Mouse (Mus musculus) forebrain, embryonic 14.5 days (tissue): Measurements from ENCODE around the gene Slc22a20. TPM values are rescaled to one million over a fixed set of nuclear protein-coding genes. Genes with fewer than 3 reads are reported as not detected.
A peak's percentile ranks its signal among the peaks of the same experiment; 100 is the strongest.

Experiments
- ATAC-seq: fragments of 200-750 bp; cut with Nextera tagmentation; 2 replicates; pipeline ENCODE4 v1.8.0; 2017; ENCODE audit warnings: mild to moderate bottlenecking, moderate library complexity
- DNase-seq: peaks from one replicate; pipeline ENCODE4 v3.0.0-alpha.2; 2015; ENCODE audit warnings: low spot score
- H3K27ac ChIP-seq: fragments of 300-500 bp; sonication (generic); 2 replicates; pipeline ENCODE4 v1.5.1; 2014; ENCODE audit warnings: low read depth, mild to moderate bottlenecking, control low read depth, low read length, moderate library complexity
- H3K27me3 ChIP-seq: fragments of 300-500 bp; sonication (generic); replicated peaks from 2 replicates; pipeline ENCODE4 v1.6.1; 2014; ENCODE audit warnings: low read length, control low read depth, mixed read lengths; ENCODE audit not compliant: control insufficient read depth, insufficient read depth
- H3K36me3 ChIP-seq: fragments of 300-500 bp; sonication (generic); 2 replicates; pipeline ENCODE4 v1.6.1; 2014; ENCODE audit warnings: low read length, control low read depth; ENCODE audit not compliant: control insufficient read depth, insufficient read depth
- H3K4me1 ChIP-seq: fragments of 300-500 bp; sonication (generic); 2 replicates; pipeline ENCODE4 v1.6.1; 2014; ENCODE audit warnings: antibody characterized with exemption, low read length, control low read depth; ENCODE audit not compliant: control insufficient read depth, insufficient read depth
- H3K4me2 ChIP-seq: fragments of 300-500 bp; sonication (generic); 2 replicates; pipeline ENCODE4 v1.6.1; 2014; ENCODE audit warnings: mild to moderate bottlenecking, control low read depth, low read length
- H3K4me3 ChIP-seq: fragments of 300-500 bp; sonication (generic); 2 replicates; pipeline ENCODE4 v1.5.1; 2014; ENCODE audit warnings: low read depth, low read length, control low read depth
- H3K9ac ChIP-seq: fragments of 300-500 bp; sonication (generic); 2 replicates; pipeline ENCODE4 v1.6.1; 2014; ENCODE audit warnings: mild to moderate bottlenecking, low read length, control low read depth, moderate library complexity
- H3K9me3 ChIP-seq: fragments of 300-500 bp; sonication (generic); replicated peaks from 2 replicates; pipeline ENCODE4 v1.6.1; 2016; ENCODE audit warnings: low read length, control low read depth, mixed read lengths; ENCODE audit not compliant: control insufficient read depth
- WGBS: fragments of 180-500 bp; shearing (Covaris S2); extraction: QIAGEN DNeasy Blood & Tissue Kit; methylation state at CpG from one replicate; pipeline ENCODE4 v1.1.7; 2014; 5-methylcytosine and 5-hydroxymethylcytosine counted together
- polyA plus RNA-seq: library from polyadenylated mRNA; unstranded; fragments of >200 nt; fragmentation: Nextera tagmentation; extraction: Ambion mirVana; gene quantifications from 2 replicates; pipeline ENCODE4 v1.2.1, GENCODE M21; 2014

The Slc22a20 gene
- polyA plus RNA-seq, 1 experiment from 2014 or later: not detected

GRCm38 (mm10) chr19:5994711-5995110 lies 8.8 kb upstream of the Slc22a20 start:
- no peak overlapping the region for H3K27ac ChIP-seq
- DNase-seq (no peak), ATAC-seq (no peak)
- H3K36me3 ChIP-seq: no peaks in the 10 kb centered on the region
- WGBS: 86% methylated on average over 14 of the region's 14 CpGs
- H3K9ac ChIP-seq: no peak overlapping the region
- no peaks in the 10 kb centered on the region for H3K4me1 ChIP-seq
- H3K27me3 ChIP-seq: no peaks in the 10 kb centered on the region
- H3K4me2 ChIP-seq: no peak overlapping the region
- no peaks in the 10 kb centered on the region for H3K9me3 ChIP-seq
- H3K4me3 ChIP-seq: no peak overlapping the region

- Histone ChIP-seq H3K4me2 (no peak overlapping the region), H3K4me1 (peaks cover 4% of the 10 kb centered on the region; the same call in 1 of the 2 replicates), H3K36me3 (no peaks in the 10 kb centered on the region), H3K4me3 (no peak overlapping the region), H3K27me3 (no peaks in the 10 kb centered on the region), H3K9ac (no peak overlapping the region), H3K9me3 (no peaks in the 10 kb centered on the region), H3K27ac (no peak overlapping the region)
- no peak for DNase-seq
- WGBS: 83% methylated on average over 7 of the region's 7 CpGs
- ATAC-seq: no peak
These were observed 6.1 kb upstream of the Slc22a20 start for GRCm38 (mm10) chr19:5992012-5992411.

GRCm38 (mm10) chr19:5991467-5991866 lies 5.5 kb upstream of the Slc22a20 start:
- no peak overlapping the region for H3K27ac ChIP-seq
- H3K4me2 ChIP-seq: no peak overlapping the region
- no peaks in the 10 kb centered on the region for H3K36me3 ChIP-seq
- H3K9me3 ChIP-seq: no peaks in the 10 kb centered on the region
- ATAC-seq: no peak
- H3K9ac ChIP-seq: no peak overlapping the region
- H3K4me3 ChIP-seq: no peak overlapping the region
- 84% methylated on average over 7 of the region's 7 CpGs for WGBS
- peaks cover 4% of the 10 kb centered on the region; the same call in 1 of the 2 replicates for H3K4me1 ChIP-seq
- H3K27me3 ChIP-seq: no peaks in the 10 kb centered on the region
- no peak for DNase-seq

- Histone ChIP-seq H3K36me3 (no peaks in the 10 kb centered on the region), H3K4me2 (no peak overlapping the region), H3K27ac (no peak overlapping the region), H3K27me3 (no peaks in the 10 kb centered on the region), H3K9ac (no peak overlapping the region), H3K9me3 (no peaks in the 10 kb centered on the region), H3K4me3 (no peak overlapping the region), H3K4me1 (peaks cover 4% of the 10 kb centered on the region; the same call in 1 of the 2 replicates)
- DNase-seq: no peak
- WGBS: 13% methylated on average over 1 of the region's 1 CpGs
- no peak for ATAC-seq
These were observed 5.0 kb upstream of the Slc22a20 start for GRCm38 (mm10) chr19:5990921-5991320.

- ATAC-seq (no peak), DNase-seq (no peak)
- H3K4me3 ChIP-seq: no peak overlapping the region
- no peak overlapping the region for H3K4me2 ChIP-seq
- H3K9ac ChIP-seq: no peak overlapping the region
- no peaks in the 10 kb centered on the region for H3K27me3 ChIP-seq
- H3K9me3 ChIP-seq: no peaks in the 10 kb centered on the region
- H3K36me3 ChIP-seq: no peaks in the 10 kb centered on the region
- H3K4me1 ChIP-seq: peaks cover 4% of the 10 kb centered on the region; the same call in 1 of the 2 replicates
- H3K27ac ChIP-seq: no peak overlapping the region
- 91% methylated on average over 12 of the region's 12 CpGs for WGBS
These were observed 4.1 kb upstream of the Slc22a20 start for GRCm38 (mm10) chr19:5990033-5990432.

- Histone ChIP-seq H3K27ac (no peak overlapping the region), H3K27me3 (no peaks in the 10 kb centered on the region), H3K36me3 (no peaks in the 10 kb centered on the region), H3K9ac (no peak overlapping the region), H3K4me2 (peak overlapping the region; percentile 40; the same call in 1 of the 2 replicates), H3K4me3 (no peak overlapping the region), H3K9me3 (no peaks in the 10 kb centered on the region), H3K4me1 (peaks cover 4% of the 10 kb centered on the region; the same call in 1 of the 2 replicates)
- 75% methylated on average over 6 of the region's 6 CpGs for WGBS
- ATAC-seq (no peak), DNase-seq (no peak)
These were observed 3.6 kb upstream of the Slc22a20 start for GRCm38 (mm10) chr19:5989585-5989984.

- Histone ChIP-seq H3K9ac (peak overlapping the region; percentile 58), H3K4me2 (peak overlapping the region; percentile 40), H3K27me3 (no peaks in the 10 kb centered on the region), H3K4me1 (peaks cover 4% of the 10 kb centered on the region; the same call in 1 of the 2 replicates), H3K4me3 (no peak overlapping the region), H3K27ac (peak overlapping the region; percentile 52; the same call in 1 of the 2 replicates), H3K36me3 (no peaks in the 10 kb centered on the region), H3K9me3 (no peaks in the 10 kb centered on the region)
- WGBS: 6% methylated on average over 12 of the region's 13 CpGs
- DNase-seq (peak; percentile 85), ATAC-seq (peak; percentile 90)
These were observed 3.0 kb upstream of the Slc22a20 start for GRCm38 (mm10) chr19:5988815-5989452.

- 68% methylated on average over 5 of the region's 5 CpGs for WGBS
- ATAC-seq: no peak
- Histone ChIP-seq H3K27me3 (no peaks in the 10 kb centered on the region), H3K36me3 (no peaks in the 10 kb centered on the region), H3K4me3 (no peak overlapping the region), H3K4me1 (peaks cover 4% of the 10 kb centered on the region; the same call in 1 of the 2 replicates), H3K27ac (no peak overlapping the region), H3K4me2 (no peak overlapping the region), H3K9ac (peak overlapping the region; percentile 58), H3K9me3 (no peaks in the 10 kb centered on the region)
- no peak for DNase-seq
These were observed 2.3 kb upstream of the Slc22a20 start for GRCm38 (mm10) chr19:5988027-5988814.

GRCm38 (mm10) chr19:5980477-5980876 lies 5.5 kb downstream of the Slc22a20 start:
- DNase-seq (no peak), ATAC-seq (no peak)
- Histone ChIP-seq H3K36me3 (no peaks in the 10 kb centered on the region), H3K4me3 (no peak overlapping the region), H3K9me3 (no peaks in the 10 kb centered on the region), H3K27ac (no peak overlapping the region), H3K9ac (no peak overlapping the region), H3K4me1 (no peaks in the 10 kb centered on the region), H3K4me2 (no peak overlapping the region), H3K27me3 (no peaks in the 10 kb centered on the region)
- WGBS: 87% methylated on average over 9 of the region's 9 CpGs
